Mouse (Mus musculus) megakaryocyte, embryonic 14.5 days (primary cell): ENCODE measurements around the gene Wnt7b.

ENCODE experiments used
- FLI1 ChIP-seq: IDR thresholded peaks from 2 replicates; pipeline ENCODE4 v1.6.1; 2012; ENCODE audit warnings: low read length, inconsistent platforms, mixed read lengths
- GATA1 ChIP-seq: IDR thresholded peaks from 3 replicates; pipeline ENCODE4 v1.6.1; 2012; ENCODE audit warnings: mixed read lengths, low read length, inconsistent platforms, borderline replicate concordance

GRCm38 (mm10) chr15:85529911-85530310 is 52.4 kb downstream of the Wnt7b start:
- TF ChIP-seq FLI1 (no peak), GATA1 (no peak)
